Mouse (Mus musculus): ENCODE data around the gene Dnajb5.

GRCm38 (mm10) chr4:42941396-42941795 lies 8.2 kb upstream of the Dnajb5 start:
- TF ChIP-seq CTCF (IDR thresholded peaks at IDR 0.05; ENCODE audit: extremely low read depth, insufficient read depth, insufficient read length, insufficient replicate concordance), result no peak
- TF ChIP-seq POLR2A (IDR thresholded peaks at IDR 0.05; ENCODE audit: low read depth, low read length), result no peak

All from spleen, adult 2 months (tissue).